Mouse (Mus musculus): ENCODE results near the gene Utrn. TPM values are rescaled to one million over a fixed set of nuclear protein-coding genes. Genes with fewer than 3 reads are reported as not detected.

Utrn gene
- polyA plus RNA-seq, 1 experiment from 2014 or later = 78.8 TPM

GRCm38 (mm10) chr10:12790881-12791280 is 78.3 kb downstream of the Utrn start:
- Histone ChIP-seq H3K9me3 (no peaks in the 10 kb centered on the region), H3K4me2 (no peak overlapping the region), H3K27me3 (no peaks in the 10 kb centered on the region), H3K4me1 (peaks cover 8% of the 10 kb centered on the region), H3K9ac (no peak overlapping the region), H3K4me3 (no peak overlapping the region), H3K36me3 (no peaks in the 10 kb centered on the region), H3K27ac (no peak overlapping the region)
- no peak for ATAC-seq (ENCODE audit: borderline replicate concordance, extremely low read depth, low FRiP score, low TSS enrichment)
- 48% methylated on average over 3 of the region's 3 CpGs for WGBS

GRCm38 (mm10) chr10:12788529-12788928 is 80.6 kb downstream of the Utrn start:
- WGBS = 83% methylated on average over 1 of the region's 1 CpGs
- Histone ChIP-seq H3K4me3 (no peak overlapping the region), H3K4me2 (no peak overlapping the region), H3K4me1 (peaks cover 8% of the 10 kb centered on the region), H3K27me3 (no peaks in the 10 kb centered on the region), H3K9me3 (no peaks in the 10 kb centered on the region), H3K9ac (no peak overlapping the region), H3K36me3 (no peaks in the 10 kb centered on the region), H3K27ac (no peak overlapping the region)
- ATAC-seq (ENCODE audit: borderline replicate concordance, extremely low read depth, low FRiP score, low TSS enrichment) = no peak

- ATAC-seq (ENCODE audit: borderline replicate concordance, extremely low read depth, low FRiP score, low TSS enrichment) = no peak
- Histone ChIP-seq H3K27me3 (no peaks in the 10 kb centered on the region), H3K4me1 (peaks cover 8% of the 10 kb centered on the region), H3K36me3 (no peaks in the 10 kb centered on the region), H3K9me3 (no peaks in the 10 kb centered on the region), H3K4me3 (no peak overlapping the region), H3K27ac (no peak overlapping the region), H3K9ac (no peak overlapping the region), H3K4me2 (no peak overlapping the region)
- 69% methylated on average over 6 of the region's 6 CpGs for WGBS
Measured at GRCm38 (mm10) chr10:12787965-12788364, 81.2 kb downstream of the Utrn start.

GRCm38 (mm10) chr10:12785299-12785698 is 83.9 kb downstream of the Utrn start:
- no peak for ATAC-seq (ENCODE audit: borderline replicate concordance, extremely low read depth, low FRiP score, low TSS enrichment)
- WGBS = 93% methylated on average over 5 of the region's 5 CpGs
- Histone ChIP-seq H3K9me3 (no peaks in the 10 kb centered on the region), H3K4me1 (no peaks in the 10 kb centered on the region), H3K36me3 (no peaks in the 10 kb centered on the region), H3K4me2 (no peak overlapping the region), H3K27me3 (no peaks in the 10 kb centered on the region), H3K4me3 (no peak overlapping the region), H3K9ac (no peak overlapping the region), H3K27ac (no peak overlapping the region)

GRCm38 (mm10) chr10:12781381-12781907 is 87.7 kb downstream of the Utrn start:
- H3K27ac ChIP-seq = no peak overlapping the region
- H3K9me3 ChIP-seq = no peaks in the 10 kb centered on the region
- H3K9ac ChIP-seq = no peak overlapping the region
- H3K27me3 ChIP-seq = no peaks in the 10 kb centered on the region
- H3K4me1 ChIP-seq = no peaks in the 10 kb centered on the region
- no peak overlapping the region for H3K4me2 ChIP-seq
- 59% methylated on average over 4 of the region's 4 CpGs for WGBS
- no peak for ATAC-seq (ENCODE audit: borderline replicate concordance, extremely low read depth, low FRiP score, low TSS enrichment)
- no peaks in the 10 kb centered on the region for H3K36me3 ChIP-seq
- no peak overlapping the region for H3K4me3 ChIP-seq

- WGBS = 37% methylated on average over 6 of the region's 6 CpGs
- no peak for ATAC-seq (ENCODE audit: borderline replicate concordance, extremely low read depth, low FRiP score, low TSS enrichment)
- Histone ChIP-seq H3K36me3 (no peaks in the 10 kb centered on the region), H3K4me2 (no peak overlapping the region), H3K27ac (no peak overlapping the region), H3K9me3 (no peaks in the 10 kb centered on the region), H3K4me1 (no peaks in the 10 kb centered on the region), H3K9ac (no peak overlapping the region), H3K4me3 (no peak overlapping the region), H3K27me3 (no peaks in the 10 kb centered on the region)
Measured at GRCm38 (mm10) chr10:12773178-12773577, 96.0 kb downstream of the Utrn start.

GRCm38 (mm10) chr10:12771511-12771910 is 97.7 kb downstream of the Utrn start:
- no peaks in the 10 kb centered on the region for H3K27me3 ChIP-seq
- H3K36me3 ChIP-seq = no peaks in the 10 kb centered on the region
- no peak overlapping the region for H3K4me2 ChIP-seq
- 91% methylated on average over 2 of the region's 2 CpGs for WGBS
- H3K27ac ChIP-seq = no peak overlapping the region
- H3K9me3 ChIP-seq = no peaks in the 10 kb centered on the region
- no peak overlapping the region for H3K4me3 ChIP-seq
- ATAC-seq (ENCODE audit: borderline replicate concordance, extremely low read depth, low FRiP score, low TSS enrichment) = no peak
- H3K9ac ChIP-seq = no peak overlapping the region
- no peaks in the 10 kb centered on the region for H3K4me1 ChIP-seq

- H3K4me2 ChIP-seq = no peak overlapping the region
- no peak overlapping the region for H3K4me3 ChIP-seq
- no peaks in the 10 kb centered on the region for H3K36me3 ChIP-seq
- ATAC-seq (ENCODE audit: borderline replicate concordance, extremely low read depth, low FRiP score, low TSS enrichment) = no peak
- H3K9ac ChIP-seq = no peak overlapping the region
- no peak overlapping the region for H3K27ac ChIP-seq
- 31% methylated on average over 3 of the region's 3 CpGs for WGBS
- H3K27me3 ChIP-seq = no peaks in the 10 kb centered on the region
- peaks cover 8% of the 10 kb centered on the region for H3K4me1 ChIP-seq
- H3K9me3 ChIP-seq = no peaks in the 10 kb centered on the region
Measured at GRCm38 (mm10) chr10:12762668-12763067, 106.5 kb downstream of the Utrn start.

GRCm38 (mm10) chr10:12758702-12758988 is 110.5 kb downstream of the Utrn start:
- 68% methylated on average over 6 of the region's 6 CpGs for WGBS
- no peak overlapping the region for H3K4me2 ChIP-seq
- H3K27me3 ChIP-seq = no peaks in the 10 kb centered on the region
- no peak overlapping the region for H3K4me3 ChIP-seq
- H3K27ac ChIP-seq = no peak overlapping the region
- no peaks in the 10 kb centered on the region for H3K36me3 ChIP-seq
- no peaks in the 10 kb centered on the region for H3K9me3 ChIP-seq
- no peak overlapping the region for H3K9ac ChIP-seq
- ATAC-seq (ENCODE audit: borderline replicate concordance, extremely low read depth, low FRiP score, low TSS enrichment) = no peak
- peaks cover 8% of the 10 kb centered on the region for H3K4me1 ChIP-seq

- no peak overlapping the region for H3K27ac ChIP-seq
- no peak; the same call in 1 of the 2 replicates for ATAC-seq (ENCODE audit: borderline replicate concordance, extremely low read depth, low FRiP score, low TSS enrichment)
Measured at GRCm38 (mm10) chr10:12757943-12758701, 111.0 kb downstream of the Utrn start.

GRCm38 (mm10) chr10:12756692-12757091 is 112.5 kb downstream of the Utrn start:
- no peaks in the 10 kb centered on the region for H3K9me3 ChIP-seq
- no peak overlapping the region for H3K27ac ChIP-seq
- H3K9ac ChIP-seq = no peak overlapping the region
- no peak overlapping the region for H3K4me3 ChIP-seq
- no peaks in the 10 kb centered on the region for H3K27me3 ChIP-seq
- no peak for ATAC-seq (ENCODE audit: borderline replicate concordance, extremely low read depth, low FRiP score, low TSS enrichment)
- H3K4me1 ChIP-seq = peaks cover 8% of the 10 kb centered on the region
- 88% methylated on average over 4 of the region's 4 CpGs for WGBS
- H3K36me3 ChIP-seq = no peaks in the 10 kb centered on the region
- H3K4me2 ChIP-seq = no peak overlapping the region

More at GRCm38 (mm10) chr10:12757943-12758701, 111.0 kb downstream of the Utrn start:
- H3K9me3 ChIP-seq = no peaks in the 10 kb centered on the region
- 51% methylated on average over 5 of the region's 5 CpGs for WGBS
- H3K36me3 ChIP-seq = no peaks in the 10 kb centered on the region
- no peaks in the 10 kb centered on the region for H3K27me3 ChIP-seq
- H3K4me3 ChIP-seq = no peak overlapping the region
- peaks cover 8% of the 10 kb centered on the region for H3K4me1 ChIP-seq
- H3K9ac ChIP-seq = no peak overlapping the region
- no peak overlapping the region for H3K4me2 ChIP-seq

GRCm38 (mm10) chr10:12754911-12755310 is 114.3 kb downstream of the Utrn start:
- WGBS = 90% methylated on average over 2 of the region's 2 CpGs

More at GRCm38 (mm10) chr10:12754911-12755310, 114.3 kb downstream of the Utrn start:
- Histone ChIP-seq H3K27me3 (no peaks in the 10 kb centered on the region), H3K4me3 (no peak overlapping the region), H3K9ac (no peak overlapping the region), H3K4me2 (no peak overlapping the region), H3K9me3 (no peaks in the 10 kb centered on the region), H3K4me1 (peaks cover 8% of the 10 kb centered on the region), H3K36me3 (peaks cover 7% of the 10 kb centered on the region; the same call in 1 of the 2 replicates), H3K27ac (no peak overlapping the region)
- no peak for ATAC-seq (ENCODE audit: borderline replicate concordance, extremely low read depth, low FRiP score, low TSS enrichment)
